Mouse (Mus musculus) mouse trophoblast stem cell (cell line): ENCODE results near the gene Ankrd55.

Experiments used
- in situ Hi-C, 2 experiments: fragments of 300-500 bp; cut with MseI, MboI; formaldehyde crosslinking; loops; 2 replicates in 1 of 2; 3 replicates in 1 of 2; pipeline ENCODE4 v1.15.1; 2025

The Ankrd55 gene

GRCm38 (mm10) chr13:112342971-112343627 is 54.8 kb downstream of the Ankrd55 start:
- in situ Hi-C loops, result no loop called here

- in situ Hi-C loops, result no loop called here
Observed at GRCm38 (mm10) chr13:112343628-112344009, 55.4 kb downstream of the Ankrd55 start.

- in situ Hi-C loops, result no loop called here
Observed at GRCm38 (mm10) chr13:112344270-112344864, 56.1 kb downstream of the Ankrd55 start.

GRCm38 (mm10) chr13:112345542-112345941 is 57.3 kb downstream of the Ankrd55 start:
- in situ Hi-C loops, result no loop called here

GRCm38 (mm10) chr13:112346031-112346430 is 57.8 kb downstream of the Ankrd55 start:
- in situ Hi-C loops, result no loop called here

GRCm38 (mm10) chr13:112346659-112347142 is 58.5 kb downstream of the Ankrd55 start:
- in situ Hi-C loops, result no loop called here

- in situ Hi-C loops, result no loop called here
Observed at GRCm38 (mm10) chr13:112348250-112348649, 60.0 kb downstream of the Ankrd55 start.

- in situ Hi-C loops, result no loop called here
Observed at GRCm38 (mm10) chr13:112348896-112349484, 60.7 kb downstream of the Ankrd55 start.

- in situ Hi-C loops, result no loop called here
Observed at GRCm38 (mm10) chr13:112349500-112349899, 61.2 kb downstream of the Ankrd55 start.

- in situ Hi-C loops, result no loop called here
Observed at GRCm38 (mm10) chr13:112351943-112352342, 63.7 kb downstream of the Ankrd55 start.

- in situ Hi-C loops, result no loop called here
Observed at GRCm38 (mm10) chr13:112354109-112354867, 66.0 kb downstream of the Ankrd55 start.

- in situ Hi-C loops, result no loop called here
Observed at GRCm38 (mm10) chr13:112354958-112355357, 66.7 kb downstream of the Ankrd55 start.

- in situ Hi-C loops, result no loop called here
Observed at GRCm38 (mm10) chr13:112355794-112356486, 67.7 kb downstream of the Ankrd55 start.

GRCm38 (mm10) chr13:112361575-112361974 is 73.3 kb downstream of the Ankrd55 start:
- in situ Hi-C loops, result no loop called here

GRCm38 (mm10) chr13:112363218-112363617 is 75.0 kb downstream of the Ankrd55 start:
- in situ Hi-C loops, result no loop called here

- in situ Hi-C loops, result no loop called here
Observed at GRCm38 (mm10) chr13:112363746-112364145, 75.5 kb downstream of the Ankrd55 start.

- in situ Hi-C loops, result no loop called here
Observed at GRCm38 (mm10) chr13:112364698-112365097, 76.4 kb downstream of the Ankrd55 start.

GRCm38 (mm10) chr13:112365303-112365702 is 77.1 kb downstream of the Ankrd55 start:
- in situ Hi-C loops, result no loop called here

GRCm38 (mm10) chr13:112365762-112366161 is 77.5 kb downstream of the Ankrd55 start:
- in situ Hi-C loops, result no loop called here

- in situ Hi-C loops, result no loop called here
Observed at GRCm38 (mm10) chr13:112366321-112367029, 78.2 kb downstream of the Ankrd55 start.

- in situ Hi-C loops, result no loop called here
Observed at GRCm38 (mm10) chr13:112371729-112372128, 83.5 kb downstream of the Ankrd55 start.
